Mouse (Mus musculus) cerebellum, adult 11 months (tissue): ENCODE measurements around the gene Zkscan2.

ENCODE experiments used
- DNase-seq: peaks from one replicate; pipeline ENCODE4 v3.0.0; 2022

Gene Zkscan2

DNA sequence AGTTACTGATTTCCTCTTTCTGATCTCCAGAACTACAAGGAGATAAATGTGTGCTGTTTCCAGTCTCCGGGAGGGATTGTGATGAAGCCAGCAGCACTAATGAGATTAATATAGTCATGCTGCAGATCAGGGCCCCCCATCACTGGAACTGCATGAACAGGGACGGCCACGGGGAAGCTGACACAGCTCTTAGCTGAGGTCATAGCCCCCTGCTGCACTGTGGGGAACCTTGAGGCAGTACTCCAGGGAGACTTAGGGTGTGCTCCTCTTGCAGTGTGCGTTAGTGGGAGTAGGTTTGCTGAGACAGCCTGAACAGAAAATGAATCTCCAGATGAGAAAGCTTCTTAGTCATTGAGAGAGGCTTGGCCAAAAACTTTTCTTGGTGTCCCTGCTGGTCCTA is 69.0 kb downstream of the Zkscan2 start:
- DNase-seq, result no peak

DNA sequence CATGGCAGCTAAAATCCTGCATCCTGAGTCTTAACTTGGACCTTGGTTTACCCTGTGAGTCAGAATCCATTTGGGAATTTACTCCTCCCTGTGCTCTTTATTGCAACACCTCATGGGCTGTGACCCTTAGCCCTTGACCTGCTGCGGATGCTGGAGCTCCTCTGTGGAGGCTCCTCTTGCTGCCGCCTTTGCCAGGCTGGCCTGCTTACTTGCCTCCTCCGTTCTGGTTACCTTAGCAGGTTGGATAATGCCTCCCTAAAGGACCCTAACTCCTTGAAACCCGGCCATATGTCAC is 69.9 kb downstream of the Zkscan2 start:
- DNase-seq, result no peak

DNA sequence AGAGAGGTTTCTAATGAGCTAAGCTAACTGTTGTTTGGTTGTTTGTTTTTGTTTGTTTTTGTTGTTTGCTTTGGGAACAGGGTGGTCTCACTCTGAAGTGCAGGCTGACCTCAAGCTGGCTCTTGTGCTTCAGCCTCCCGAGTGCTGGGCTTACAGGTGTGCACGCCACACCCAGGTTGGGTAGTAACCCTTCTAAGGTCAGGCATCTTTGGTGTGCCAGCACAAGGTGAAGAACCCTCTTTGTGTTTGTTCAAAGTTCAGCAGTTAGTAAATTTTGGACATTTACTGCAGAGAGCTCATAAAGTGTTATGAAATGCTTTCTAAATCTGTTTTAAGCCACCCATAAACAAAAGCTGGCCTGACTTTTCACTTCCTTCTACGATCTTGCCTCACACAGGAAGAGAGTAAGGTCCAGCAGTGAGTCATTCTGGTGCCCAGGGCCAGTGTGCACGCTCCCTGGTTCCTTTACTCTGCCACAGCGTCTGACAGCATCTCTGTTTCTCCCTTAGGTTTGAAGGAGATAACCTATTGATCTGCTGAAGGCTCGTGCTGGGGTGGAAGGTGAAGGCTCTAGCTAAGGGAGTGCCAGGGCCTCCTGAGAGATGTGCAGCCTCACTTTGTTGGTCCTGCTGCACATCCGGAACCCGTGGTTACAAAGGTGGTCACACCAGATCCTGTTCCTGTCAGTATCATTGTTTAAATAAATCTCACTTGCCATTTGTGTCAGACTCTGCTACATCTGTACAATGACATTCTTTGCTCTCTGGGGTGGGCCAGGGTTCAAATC is 70.4 kb downstream of the Zkscan2 start:
- DNase-seq, result no peak
